Mouse (Mus musculus): Measurements from ENCODE around the gene Scgb1b20. TPM values are rescaled to one million over a fixed set of nuclear protein-coding genes. Genes with fewer than 3 reads are reported as not detected.
"Not testable (repeated sequence)": the region's sequence is repeated elsewhere in the genome, so short reads cannot be mapped to it uniquely, and the experiment has no call there.

The Scgb1b20 gene
- not detected for polyA plus RNA-seq (2012; fragmentation: generic; extraction: Trizol)
- long read RNA-seq, experiment 1: 0 reads
- long read RNA-seq, experiment 2: 0 reads

- H3K27me3 ChIP-seq (ENCODE audit: control insufficient read depth, insufficient read depth, insufficient read length); H3K79me2 ChIP-seq (ENCODE audit: control insufficient read depth, insufficient read depth); H3K79me3 ChIP-seq (ENCODE audit: low read depth); H3K36me3 ChIP-seq (ENCODE audit: control insufficient read depth, insufficient read depth); H3K4me3 ChIP-seq (ENCODE audit: insufficient read depth, poor library complexity, severe bottlenecking); H3ac ChIP-seq (ENCODE audit: control insufficient read depth, insufficient read length, low read depth): not testable (repeated sequence)
Observed at GRCm38 (mm10) chr7:33372934-33373333, at the start of gene Scgb1b20. Gene Scgb1b20, plus strand, starts transcription at chr7:33373234.

GRCm38 (mm10) chr7:33366222-33366621 is 6.8 kb upstream of the Scgb1b20 start, which contains the start of gene Scgb2b20:
Gene Scgb2b20, minus strand, starts transcription at chr7:33366322.
- not testable (repeated sequence) for H3K27me3 ChIP-seq (ENCODE audit: control insufficient read depth, insufficient read depth, insufficient read length); H3K4me3 ChIP-seq (ENCODE audit: insufficient read depth, poor library complexity, severe bottlenecking); H3K79me3 ChIP-seq (ENCODE audit: low read depth)

DNA sequence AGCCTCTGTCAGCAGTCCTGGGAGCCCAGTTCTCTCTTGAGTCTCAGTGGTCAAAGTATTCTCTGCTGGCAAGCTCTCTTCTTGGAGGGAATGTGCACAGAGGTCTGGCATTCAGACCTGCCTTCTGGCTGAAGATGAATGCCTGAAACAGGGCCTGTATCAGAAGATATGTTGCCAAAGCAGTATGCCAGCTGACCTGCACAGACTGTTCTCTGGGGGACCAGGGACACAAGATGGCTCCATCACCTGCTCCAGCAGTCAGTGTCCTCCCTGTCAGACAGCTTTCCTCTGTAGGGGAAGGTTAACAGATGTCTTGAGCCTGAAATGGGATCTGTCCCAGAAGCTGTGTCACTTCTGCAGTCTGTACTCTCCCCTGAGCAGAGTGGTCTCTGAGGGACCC is 26.7 kb downstream of the Scgb1b20 start:
- H3ac ChIP-seq (ENCODE audit: control insufficient read depth, insufficient read length, low read depth); H3K4me3 ChIP-seq (ENCODE audit: insufficient read depth, poor library complexity, severe bottlenecking); H3K79me2 ChIP-seq (ENCODE audit: control insufficient read depth, insufficient read depth); H3K27me3 ChIP-seq (ENCODE audit: control insufficient read depth, insufficient read depth, insufficient read length); H3K36me3 ChIP-seq (ENCODE audit: control insufficient read depth, insufficient read depth); H3K79me3 ChIP-seq (ENCODE audit: low read depth): not testable (repeated sequence)

More at GRCm38 (mm10) chr7:33366222-33366621, 6.8 kb upstream of the Scgb1b20 start, which contains the start of gene Scgb2b20:
- not testable (repeated sequence) for H3K79me2 ChIP-seq (ENCODE audit: control insufficient read depth, insufficient read depth); H3K36me3 ChIP-seq (ENCODE audit: control insufficient read depth, insufficient read depth); H3ac ChIP-seq (ENCODE audit: control insufficient read depth, insufficient read length, low read depth)

DNA sequence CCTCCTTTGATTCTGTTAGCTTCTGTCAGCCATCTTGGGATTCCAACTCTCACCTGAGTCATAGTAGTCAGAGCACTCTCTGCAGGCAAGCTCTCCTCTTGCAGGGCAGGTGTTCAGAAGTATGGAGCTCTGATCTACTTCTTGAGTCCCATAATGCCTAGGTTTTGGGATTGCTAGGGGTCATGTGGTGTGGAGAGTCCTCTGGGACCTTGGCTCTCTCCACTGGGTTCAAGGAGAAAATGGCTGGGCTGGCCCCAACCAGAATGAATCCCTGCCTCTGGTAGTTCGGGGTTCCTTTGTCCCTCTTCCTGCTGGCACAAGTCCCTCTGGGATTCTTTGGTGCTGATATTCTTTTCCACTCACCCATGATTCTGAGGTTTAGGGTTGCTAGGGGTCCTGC is 28.6 kb downstream of the Scgb1b20 start:
- H3K79me2 ChIP-seq (ENCODE audit: control insufficient read depth, insufficient read depth): no peaks in the 10 kb centered on the region
- TF ChIP-seq CEBPB (IDR thresholded peaks at IDR 0.05; ENCODE audit: low read depth) (no peak), MYOG (IDR thresholded peaks at IDR 0.05; ENCODE audit: control insufficient read depth, extremely low read depth, insufficient read length) (no peak), CTCF (IDR thresholded peaks at IDR 0.05; ENCODE audit: control insufficient read depth, insufficient read depth, insufficient read length) (no peak), MAX (IDR thresholded peaks at IDR 0.05) (no peak), FOSL1 (IDR thresholded peaks at IDR 0.05; ENCODE audit: insufficient read depth, low read length, poor library complexity, severe bottlenecking) (no peak), USF1 (IDR thresholded peaks at IDR 0.05; ENCODE audit: low read depth) (no peak), MYOD1 (IDR thresholded peaks at IDR 0.05; ENCODE audit: control insufficient read depth, insufficient read length, low read depth) (no peak)
- no peak overlapping the region for H3K4me3 ChIP-seq (ENCODE audit: insufficient read depth, poor library complexity, severe bottlenecking)
- H3K79me3 ChIP-seq (ENCODE audit: low read depth): no peaks in the 10 kb centered on the region
- no peaks in the 10 kb centered on the region for H3K36me3 ChIP-seq (ENCODE audit: control insufficient read depth, insufficient read depth)
- H3ac ChIP-seq (ENCODE audit: control insufficient read depth, insufficient read length, low read depth): no peak overlapping the region
- H3K27me3 ChIP-seq (ENCODE audit: control insufficient read depth, insufficient read depth, insufficient read length): no peaks in the 10 kb centered on the region

DNA sequence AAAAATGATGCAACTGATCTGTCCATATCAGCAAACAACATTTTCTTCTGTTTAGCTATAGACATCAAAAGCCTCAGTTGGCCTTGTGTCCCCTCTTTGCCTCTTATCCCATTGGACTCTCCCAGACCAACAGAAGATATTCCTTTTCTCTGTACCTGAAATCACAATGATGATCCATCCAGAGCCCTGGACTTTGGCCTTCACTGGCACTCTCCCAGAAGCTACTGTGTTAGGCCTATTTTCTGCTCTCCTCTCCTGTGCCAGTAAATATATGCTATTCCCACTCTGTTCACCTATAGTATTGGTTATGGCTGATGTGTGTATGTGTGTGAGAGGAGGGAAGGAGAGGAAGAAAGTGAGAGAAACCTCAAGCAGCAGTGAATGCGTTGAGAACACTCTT is 36.6 kb downstream of the Scgb1b20 start:
- not testable (repeated sequence) for H3K27me3 ChIP-seq (ENCODE audit: control insufficient read depth, insufficient read depth, insufficient read length); H3ac ChIP-seq (ENCODE audit: control insufficient read depth, insufficient read length, low read depth); H3K4me3 ChIP-seq (ENCODE audit: insufficient read depth, poor library complexity, severe bottlenecking); H3K79me2 ChIP-seq (ENCODE audit: control insufficient read depth, insufficient read depth); H3K79me3 ChIP-seq (ENCODE audit: low read depth); H3K36me3 ChIP-seq (ENCODE audit: control insufficient read depth, insufficient read depth)

Other genes with a start within 250 kb of the Scgb1b20 start
- gene Scgb2b18, start 199.4 kb upstream of the Scgb1b20 start, polyA plus RNA-seq (2012; fragmentation: generic; extraction: Trizol): not detected
- gene Scgb1b18, start 187.7 kb upstream of the Scgb1b20 start, polyA plus RNA-seq (2012; fragmentation: generic; extraction: Trizol): not detected
- not detected for gene Scgb2b19, start 92.9 kb upstream of the Scgb1b20 start, polyA plus RNA-seq (2012; fragmentation: generic; extraction: Trizol)
- gene Scgb1b19, start 85.9 kb upstream of the Scgb1b20 start, polyA plus RNA-seq (2012; fragmentation: generic; extraction: Trizol): not detected
- gene Scgb2b20, start 6.9 kb upstream of the Scgb1b20 start, polyA plus RNA-seq (2012; fragmentation: generic; extraction: Trizol): not detected
- not detected for gene Scgb2b21, start 147.2 kb downstream of the Scgb1b20 start, polyA plus RNA-seq (2012; fragmentation: generic; extraction: Trizol)